Mouse (Mus musculus) fibroblast of lung, adult 2 months (primary cell): ENCODE results near the gene Sorbs1.
A peak's percentile ranks its signal among the peaks of the same experiment; 100 is the strongest.

ENCODE experiments used
- DNase-seq: peaks from one replicate; pipeline ENCODE4 v3.0.0-alpha.2; 2011; ENCODE audit warnings: low read depth

Gene Sorbs1

DNA sequence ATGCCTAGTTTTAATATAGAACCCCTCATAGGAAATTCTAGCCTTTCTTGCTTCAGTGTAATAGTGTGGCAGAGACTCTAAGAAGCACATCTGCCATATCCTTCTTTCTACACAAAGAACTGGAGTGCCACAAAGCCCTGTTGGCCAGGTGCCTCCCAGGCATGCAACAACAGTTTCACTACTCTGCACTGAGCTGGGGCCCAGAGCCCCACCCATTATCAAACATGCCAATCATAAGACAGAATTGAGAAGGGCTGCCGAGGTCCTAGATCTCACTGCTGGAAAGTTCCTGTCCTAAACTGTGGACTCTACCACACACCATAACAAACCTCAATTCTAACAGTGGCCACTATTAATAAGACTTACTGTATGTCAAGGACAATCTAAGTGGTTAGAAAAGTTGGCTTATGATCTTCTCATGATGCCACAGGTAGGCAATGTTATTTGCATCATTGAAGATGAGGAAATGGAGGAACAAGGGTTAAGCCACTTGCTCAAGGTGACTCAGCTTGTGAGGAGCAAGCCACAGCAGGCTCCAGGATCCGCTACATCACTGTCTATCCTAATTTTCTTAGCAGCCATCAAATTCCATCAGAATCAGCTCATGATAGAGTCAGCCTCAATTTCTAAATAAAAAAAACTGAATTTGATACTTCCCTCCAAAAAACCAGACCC, 257.1 kb downstream of the Sorbs1 start:
- DNase-seq, result no peak

DNA sequence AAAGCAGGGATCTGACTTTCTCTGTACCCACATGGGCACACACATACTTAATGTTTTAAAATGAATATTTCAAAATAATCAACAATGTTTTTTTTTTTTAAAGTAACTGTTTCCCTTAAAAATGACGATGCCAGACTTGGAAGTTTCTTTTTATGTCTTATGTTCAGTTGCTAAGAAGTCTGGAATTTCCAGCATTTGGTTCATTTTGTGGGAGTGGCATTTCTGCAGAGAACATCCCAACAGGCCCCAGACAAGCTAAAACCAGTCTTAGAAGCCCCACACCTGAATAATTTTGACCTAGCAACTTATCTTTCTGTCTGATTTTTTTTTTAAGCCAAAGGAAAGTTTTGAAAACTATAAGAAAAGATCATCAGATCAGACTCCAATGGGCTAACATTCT, 258.0 kb downstream of the Sorbs1 start:
- DNase-seq, result no peak

DNA sequence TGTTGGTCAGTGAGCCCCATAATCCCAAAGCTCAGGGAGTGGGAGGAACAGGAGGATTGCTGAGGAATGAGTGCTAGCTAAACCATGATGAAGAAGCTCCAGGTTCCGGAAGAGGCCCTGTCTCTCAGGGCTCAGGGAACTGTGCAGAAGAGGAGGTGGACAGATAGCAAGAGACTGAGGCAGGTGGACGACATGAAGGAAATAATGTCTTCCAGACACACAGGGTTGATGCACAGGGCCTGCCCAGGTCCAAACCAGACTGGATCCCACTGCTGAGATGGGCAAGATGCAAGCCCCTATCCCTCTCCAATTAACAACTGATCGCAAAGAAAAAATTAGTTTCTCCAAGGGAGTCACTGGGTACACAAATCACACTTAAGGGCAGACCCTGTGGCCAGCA, 258.8 kb downstream of the Sorbs1 start:
- no peak for DNase-seq

DNA sequence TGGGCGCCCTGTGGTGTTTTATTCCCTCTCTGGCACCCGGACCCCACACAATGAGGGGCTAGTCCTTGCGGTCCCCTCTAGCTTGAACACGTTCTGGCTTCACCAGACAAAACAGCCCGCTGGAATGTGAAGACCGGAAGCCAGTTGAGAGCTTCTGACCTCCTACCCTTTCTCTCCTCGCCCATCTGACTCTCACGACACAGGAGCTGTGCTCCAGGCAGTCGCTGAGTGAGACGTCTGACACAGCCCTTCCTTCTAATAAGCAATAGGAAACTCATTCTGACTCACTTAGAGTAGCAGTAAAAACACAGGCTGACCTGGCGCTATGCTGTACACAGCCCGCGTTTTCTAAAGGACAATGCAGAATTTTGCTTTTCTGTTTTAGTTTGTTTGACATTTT, 259.8 kb downstream of the Sorbs1 start:
- peak; percentile 40 for DNase-seq

DNA sequence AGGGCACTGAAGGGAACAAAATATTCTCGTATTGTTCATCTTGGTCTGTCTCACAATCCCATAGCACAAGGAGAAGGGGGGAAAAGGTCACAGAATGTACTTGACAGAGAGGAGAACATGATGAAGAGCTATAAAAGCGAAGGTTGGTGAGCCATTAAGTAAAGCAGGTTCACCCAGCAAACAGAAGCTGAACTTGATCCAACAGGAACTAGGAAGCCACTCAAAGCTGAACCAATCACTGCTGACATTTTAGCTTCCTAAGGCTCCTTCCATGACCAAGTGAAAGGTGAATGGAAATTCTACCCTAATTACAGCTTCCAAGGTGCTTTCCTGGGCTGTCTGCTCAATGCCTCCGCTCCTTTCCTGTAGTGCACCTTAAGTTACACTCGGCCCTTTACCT, 262.5 kb downstream of the Sorbs1 start:
- no peak for DNase-seq

DNA sequence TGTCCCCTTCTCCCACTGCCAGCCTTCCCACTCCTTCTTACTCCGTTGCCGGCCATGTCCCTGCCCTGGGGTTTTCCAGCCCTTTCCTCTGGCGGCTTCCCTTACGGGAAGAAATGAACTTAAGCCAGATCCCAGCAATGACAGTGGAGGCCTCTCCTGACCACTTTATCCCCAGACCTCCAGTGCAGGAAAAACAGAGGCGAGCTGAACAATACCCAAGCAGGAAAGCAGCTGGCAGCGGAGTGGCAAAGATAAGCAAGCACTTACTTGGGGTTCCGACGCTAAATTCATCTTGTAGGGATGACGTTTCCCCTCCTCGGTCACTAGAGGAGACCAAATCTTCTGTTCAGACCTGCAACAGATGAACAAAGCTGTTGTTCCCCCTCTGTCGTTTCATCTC, 264.2 kb downstream of the Sorbs1 start:
- DNase-seq, result no peak

DNA sequence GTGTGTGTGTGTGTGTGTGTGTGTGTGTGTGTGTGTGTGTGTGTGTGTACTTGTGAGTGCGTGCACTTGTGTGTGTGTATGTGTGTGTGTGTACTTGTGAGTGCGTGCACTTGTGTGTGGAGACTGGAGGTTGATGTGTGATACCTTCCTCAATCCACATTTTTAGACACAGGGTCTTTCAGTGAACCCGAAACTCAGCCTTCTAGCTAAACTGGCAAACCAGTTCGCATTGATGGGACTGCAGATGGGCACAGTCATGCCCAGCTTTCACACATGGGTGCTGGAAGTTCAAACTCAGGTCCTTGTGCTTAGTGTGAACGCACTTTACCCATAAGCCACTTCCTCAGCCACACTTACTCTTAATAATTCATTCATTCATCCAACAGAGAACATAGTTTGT, 265.1 kb downstream of the Sorbs1 start:
- DNase-seq, result no peak

DNA sequence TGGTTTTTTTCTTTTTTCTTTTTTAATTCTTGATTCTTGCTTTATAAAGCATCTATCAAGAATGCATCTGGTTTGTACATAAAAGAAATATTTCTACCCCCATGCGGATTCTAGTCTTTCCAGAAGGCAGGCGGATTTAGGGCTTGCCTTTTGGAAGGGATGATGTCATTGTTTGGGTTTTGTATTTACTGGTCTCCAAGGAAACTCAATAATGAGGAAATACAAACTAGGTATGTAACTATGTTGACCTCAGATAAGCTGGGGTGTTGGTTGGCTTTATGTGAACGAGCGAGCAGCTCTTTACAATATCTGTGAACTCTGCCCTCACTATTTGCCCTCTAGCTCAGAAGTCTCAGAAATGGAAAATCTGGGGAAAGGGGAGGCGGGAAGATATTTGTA, 266.3 kb downstream of the Sorbs1 start:
- DNase-seq, result no peak

DNA sequence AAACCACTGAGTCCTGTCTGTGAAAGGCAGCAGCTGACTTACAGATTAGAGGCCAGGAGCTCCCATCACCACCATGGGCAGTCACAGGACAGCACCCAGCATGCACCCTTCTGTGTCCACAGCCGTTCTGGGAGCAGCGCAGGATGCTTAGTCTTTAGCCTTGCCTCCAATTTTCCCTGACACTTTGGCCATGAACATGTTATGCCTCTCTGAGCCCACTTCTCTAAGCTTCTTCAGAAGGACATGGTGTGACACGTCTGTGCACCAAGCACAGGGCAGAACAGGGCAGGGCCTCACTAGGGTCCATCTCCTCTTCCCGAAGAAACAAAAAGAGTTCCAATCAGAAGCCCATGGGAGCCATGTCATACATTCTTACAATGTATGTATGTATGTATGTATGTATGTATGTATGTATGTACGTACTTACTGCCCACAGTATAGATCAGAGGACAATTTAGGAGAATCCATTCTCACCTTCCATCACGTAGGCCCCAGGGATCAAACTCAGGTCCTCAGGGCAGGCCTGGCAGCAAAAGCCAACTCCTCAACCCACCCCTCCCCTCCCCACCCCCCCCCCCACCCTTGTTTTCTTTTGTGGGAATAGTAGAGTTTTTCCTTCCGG, 266.8 kb downstream of the Sorbs1 start:
- DNase-seq, result no peak
